Mouse (Mus musculus) kidney, embryonic 16.5 days (tissue): ENCODE data around the gene Pde4b. TPM values are rescaled to one million over a fixed set of nuclear protein-coding genes. Genes with fewer than 3 reads are reported as not detected.
A peak's percentile ranks its signal among the peaks of the same experiment; 100 is the strongest.

Experiments
- ATAC-seq: fragments of 200-750 bp; cut with Nextera tagmentation; 2 replicates; pipeline ENCODE4 v1.8.0; 2017; ENCODE audit warnings: moderate TSS enrichment; ENCODE audit not compliant: low FRiP score, low TSS enrichment
- H3K27ac ChIP-seq: fragments of 300-500 bp; sonication (generic); 2 replicates; pipeline ENCODE4 v1.5.1; 2014; ENCODE audit warnings: low read length
- H3K27me3 ChIP-seq: fragments of 300-500 bp; sonication (generic); 2 replicates; pipeline ENCODE4 v1.6.1; 2014; ENCODE audit warnings: low read length, control low read depth, mixed read lengths; ENCODE audit not compliant: insufficient read depth
- H3K36me3 ChIP-seq: fragments of 300-500 bp; sonication (generic); 2 replicates; pipeline ENCODE4 v1.6.1; 2014; ENCODE audit warnings: low read length, control low read depth, mixed read lengths; ENCODE audit not compliant: insufficient read depth
- H3K4me1 ChIP-seq: fragments of 300-500 bp; sonication (generic); 2 replicates; pipeline ENCODE4 v1.6.1; 2014; ENCODE audit warnings: low read length, control low read depth, mixed read lengths; ENCODE audit not compliant: insufficient read depth
- H3K4me2 ChIP-seq: fragments of 300-500 bp; sonication (generic); replicated peaks from 2 replicates; pipeline ENCODE4 v1.6.1; 2014; ENCODE audit warnings: low read depth, low read length
- H3K4me3 ChIP-seq: fragments of 300-500 bp; sonication (generic); 2 replicates; pipeline ENCODE4 v1.5.1; 2014; ENCODE audit warnings: mild to moderate bottlenecking, low read length
- H3K9ac ChIP-seq: fragments of 300-500 bp; sonication (generic); replicated peaks from 2 replicates; pipeline ENCODE4 v1.6.1; 2014; ENCODE audit warnings: low read length
- H3K9me3 ChIP-seq: fragments of 300-500 bp; sonication (generic); 2 replicates; pipeline ENCODE4 v1.6.1; 2016; ENCODE audit warnings: low read length, control low read depth
- WGBS: fragments of 180-500 bp; shearing (Covaris S2); extraction: QIAGEN DNeasy Blood & Tissue Kit; methylation state at CpG from one replicate; pipeline ENCODE4 v1.1.7; 2014; 5-methylcytosine and 5-hydroxymethylcytosine counted together
- polyA plus RNA-seq: library from polyadenylated mRNA; unstranded; fragments of >200 nt; fragmentation: Nextera tagmentation; extraction: Ambion mirVana; gene quantifications from 2 replicates; pipeline ENCODE4 v1.2.1, GENCODE M21; 2015

Pde4b gene
- polyA plus RNA-seq, 1 experiment from 2014 or later = 15.5 TPM

DNA sequence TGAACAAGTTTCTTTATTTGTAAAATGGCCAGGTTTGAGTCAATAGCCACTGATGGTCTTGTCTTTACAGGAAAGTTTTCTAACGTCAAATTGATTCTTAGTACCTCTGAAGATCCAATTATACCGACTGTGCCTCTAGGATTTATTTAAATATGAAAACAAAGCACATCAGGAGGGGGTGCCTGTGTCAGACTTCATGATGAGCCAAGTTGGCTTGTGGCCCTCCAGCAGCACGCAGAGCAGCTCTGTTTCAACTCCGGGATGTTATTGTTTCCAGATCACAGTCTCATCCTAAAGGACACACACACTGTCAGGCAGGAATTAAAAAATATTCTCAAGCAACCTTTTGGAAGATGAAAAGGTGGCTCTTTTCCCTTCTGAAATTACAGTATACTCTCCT is 326.5 kb downstream of the Pde4b start:
- peaks cover 2% of the 10 kb centered on the region; the same call in 1 of the 2 replicates for H3K4me1 ChIP-seq
- no peak overlapping the region for H3K4me2 ChIP-seq
- no peak for ATAC-seq
- no peak overlapping the region for H3K9ac ChIP-seq
- no peaks in the 10 kb centered on the region for H3K9me3 ChIP-seq
- H3K27me3 ChIP-seq = no peaks in the 10 kb centered on the region
- H3K36me3 ChIP-seq = no peaks in the 10 kb centered on the region
- no peak overlapping the region for H3K27ac ChIP-seq
- no peak overlapping the region for H3K4me3 ChIP-seq
- 62% methylated on average over 4 of the region's 4 CpGs for WGBS

DNA sequence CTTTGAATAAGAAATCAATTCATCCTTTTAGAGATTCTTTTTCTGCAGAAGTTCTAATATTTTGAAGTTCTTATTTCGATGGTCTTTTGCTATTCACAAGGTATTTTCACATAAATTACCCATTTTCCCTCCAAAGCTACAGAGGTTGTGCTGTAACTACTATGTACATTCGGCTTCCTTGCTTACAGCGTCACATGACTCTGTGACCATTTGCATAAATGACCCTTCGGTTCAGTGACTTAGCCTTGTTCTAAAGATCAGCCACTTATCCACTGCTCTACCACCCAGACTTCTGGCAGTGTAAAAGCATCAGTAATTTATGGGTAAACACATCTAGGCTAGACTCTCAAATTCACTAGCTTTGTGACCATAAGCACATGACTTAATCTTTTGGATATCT is 327.3 kb downstream of the Pde4b start:
- Histone ChIP-seq H3K9me3 (no peaks in the 10 kb centered on the region), H3K36me3 (no peaks in the 10 kb centered on the region), H3K27ac (no peak overlapping the region), H3K9ac (no peak overlapping the region), H3K27me3 (no peaks in the 10 kb centered on the region), H3K4me2 (no peak overlapping the region), H3K4me1 (no peaks in the 10 kb centered on the region), H3K4me3 (no peak overlapping the region)
- WGBS = 73% methylated on average over 4 of the region's 4 CpGs
- no peak for ATAC-seq

DNA sequence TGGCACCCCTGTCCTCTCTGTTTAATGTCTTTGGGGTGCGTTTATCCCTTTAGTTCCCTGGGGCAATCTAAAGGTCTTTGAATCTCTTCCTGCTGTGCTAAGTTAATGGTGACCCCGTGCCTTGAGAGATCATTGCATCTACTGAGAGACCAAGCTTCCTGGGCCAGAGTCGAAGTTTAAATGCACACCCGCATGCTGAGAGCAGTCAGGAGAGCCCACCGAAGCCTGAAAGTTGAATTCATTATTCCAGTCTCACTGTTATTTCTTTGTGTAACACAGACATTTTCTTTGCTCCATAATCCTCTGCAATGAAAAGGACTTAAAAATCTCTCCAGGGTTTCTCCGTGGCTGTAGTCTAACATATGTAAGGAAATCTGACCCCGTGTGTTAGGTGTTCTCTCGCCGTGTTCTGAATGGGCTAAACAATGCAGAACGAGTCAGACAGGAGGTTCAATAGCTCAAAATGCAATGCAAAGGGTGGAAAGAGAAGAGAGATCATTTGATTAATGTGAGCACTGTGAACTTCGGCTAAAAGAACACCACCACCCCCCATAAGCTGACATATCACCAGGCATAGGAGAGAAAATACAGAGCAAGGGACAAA is 333.6 kb downstream of the Pde4b start:
- peaks cover 3% of the 10 kb centered on the region; the same call in 1 of the 2 replicates for H3K27me3 ChIP-seq
- no peak for ATAC-seq
- H3K36me3 ChIP-seq = no peaks in the 10 kb centered on the region
- no peak overlapping the region for H3K9ac ChIP-seq
- no peak overlapping the region for H3K27ac ChIP-seq
- no peak overlapping the region for H3K4me3 ChIP-seq
- no peaks in the 10 kb centered on the region for H3K9me3 ChIP-seq
- H3K4me2 ChIP-seq = 0 out of 2 replicates have a peak overlapping the region, but pooled peaks have one; percentile 1
- H3K4me1 ChIP-seq = no peaks in the 10 kb centered on the region
- WGBS = 40% methylated on average over 11 of the region's 11 CpGs

DNA sequence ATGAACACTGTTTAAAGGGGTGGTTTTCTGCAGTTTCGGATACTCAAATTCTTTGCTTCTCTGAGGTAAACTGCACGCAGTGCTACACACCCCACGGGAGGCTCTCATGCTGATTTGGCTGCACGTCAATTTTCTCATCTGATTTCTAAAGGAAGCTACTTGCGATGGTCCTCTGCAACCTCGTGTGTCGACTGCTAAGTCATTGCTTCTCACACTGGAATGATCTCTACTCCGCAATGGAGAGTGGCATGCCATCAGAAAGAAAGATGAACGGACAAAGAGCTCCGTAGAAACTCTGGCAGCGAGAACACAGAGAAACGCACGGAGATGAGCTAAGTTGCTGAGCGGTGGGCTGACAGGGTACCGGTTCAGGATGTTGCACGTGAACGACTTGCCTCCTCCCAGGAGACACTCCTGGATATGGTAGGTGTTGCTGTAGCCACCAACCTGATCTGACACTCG is 334.1 kb downstream of the Pde4b start:
- no peak for ATAC-seq
- no peaks in the 10 kb centered on the region for H3K36me3 ChIP-seq
- no peaks in the 10 kb centered on the region for H3K9me3 ChIP-seq
- peaks cover 3% of the 10 kb centered on the region; the same call in 1 of the 2 replicates for H3K27me3 ChIP-seq
- peak overlapping the region; percentile 1; the same call in 1 of the 2 replicates for H3K4me2 ChIP-seq
- H3K27ac ChIP-seq = no peak overlapping the region
- H3K4me1 ChIP-seq = no peaks in the 10 kb centered on the region
- 62% methylated on average over 18 of the region's 18 CpGs for WGBS
- no peak overlapping the region for H3K9ac ChIP-seq
- no peak overlapping the region for H3K4me3 ChIP-seq

DNA sequence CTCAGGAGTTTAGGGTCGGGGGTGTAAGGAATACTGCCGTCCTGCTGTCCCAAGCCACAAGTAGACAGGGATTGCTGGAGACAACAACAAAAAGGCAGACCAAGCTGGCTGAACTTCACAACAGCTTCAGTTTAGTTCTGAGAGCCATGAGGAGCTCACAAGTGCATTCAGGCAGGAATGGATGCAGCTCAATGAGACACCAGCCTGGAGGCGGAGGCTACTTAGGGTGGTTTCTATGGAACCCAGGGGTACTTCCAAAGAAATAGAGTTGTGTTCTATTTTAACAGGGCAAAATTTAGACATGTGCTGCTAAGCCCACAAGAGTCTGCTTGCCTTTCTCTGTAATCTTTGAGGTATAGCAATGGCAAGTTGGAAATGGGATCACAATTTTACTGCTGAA is 336.8 kb downstream of the Pde4b start:
- 86% methylated on average over 3 of the region's 3 CpGs for WGBS
- no peaks in the 10 kb centered on the region for H3K36me3 ChIP-seq
- no peak overlapping the region for H3K27ac ChIP-seq
- no peaks in the 10 kb centered on the region for H3K4me1 ChIP-seq
- no peak overlapping the region for H3K4me2 ChIP-seq
- peaks cover 3% of the 10 kb centered on the region; the same call in 1 of the 2 replicates for H3K27me3 ChIP-seq
- H3K4me3 ChIP-seq = no peak overlapping the region
- H3K9me3 ChIP-seq = no peaks in the 10 kb centered on the region
- no peak overlapping the region for H3K9ac ChIP-seq
- no peak for ATAC-seq

DNA sequence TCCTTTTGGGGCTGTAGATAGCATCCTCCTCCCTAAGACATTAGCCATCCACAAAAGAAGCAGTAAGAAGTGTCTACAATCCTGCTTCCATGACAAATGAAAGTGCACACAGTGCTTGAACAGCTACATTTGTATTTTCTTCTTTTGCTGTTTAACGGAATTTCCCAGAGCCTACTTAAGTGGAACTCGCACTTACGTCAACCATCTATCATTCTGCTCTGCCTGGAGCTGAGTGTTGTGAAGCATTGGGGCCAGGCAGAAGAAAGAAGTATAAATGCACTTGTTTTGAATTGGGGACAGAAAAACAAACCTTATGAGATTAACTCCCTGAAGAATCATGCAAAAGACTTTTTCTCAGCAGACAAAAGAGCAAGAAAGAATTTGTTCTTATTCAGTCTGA is 338.1 kb downstream of the Pde4b start:
- H3K9me3 ChIP-seq = no peaks in the 10 kb centered on the region
- H3K27me3 ChIP-seq = peaks cover 3% of the 10 kb centered on the region; the same call in 1 of the 2 replicates
- no peak for ATAC-seq
- no peak overlapping the region for H3K4me2 ChIP-seq
- H3K27ac ChIP-seq = no peak overlapping the region
- H3K4me3 ChIP-seq = no peak overlapping the region
- WGBS = 56% methylated on average over 3 of the region's 3 CpGs
- no peak overlapping the region for H3K9ac ChIP-seq
- no peaks in the 10 kb centered on the region for H3K36me3 ChIP-seq
- peaks cover 7% of the 10 kb centered on the region; the same call in 1 of the 2 replicates for H3K4me1 ChIP-seq

DNA sequence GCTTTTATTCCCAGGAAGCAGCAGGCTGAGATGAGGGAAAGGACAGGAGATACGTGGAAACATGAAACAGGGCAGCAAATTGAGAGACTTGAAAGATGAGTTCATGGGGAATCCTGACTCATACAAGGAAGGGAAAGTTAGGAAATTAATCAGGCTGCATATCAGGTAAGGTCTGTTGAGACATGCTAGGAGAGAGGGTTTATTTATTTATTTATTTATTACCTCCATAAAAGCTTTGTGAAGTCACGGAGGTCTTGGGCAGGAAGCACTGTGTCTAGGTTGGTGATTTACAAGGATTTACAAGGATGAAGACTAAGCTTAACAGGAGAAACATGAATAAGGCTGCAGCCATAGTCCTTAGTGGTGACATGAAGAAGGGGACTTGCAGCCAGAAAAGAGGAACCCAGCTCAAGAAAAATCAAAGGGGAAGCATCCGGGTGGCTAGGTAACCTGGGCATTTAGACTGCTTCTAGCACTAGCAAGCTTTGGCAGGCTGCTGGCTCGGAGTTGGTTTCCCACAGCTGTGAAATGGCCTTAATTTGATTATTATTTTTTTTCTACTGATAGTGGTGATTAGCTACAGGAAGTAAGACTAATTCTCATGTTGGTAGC is 342.5 kb downstream of the Pde4b start:
- peaks cover 3% of the 10 kb centered on the region; the same call in 1 of the 2 replicates for H3K27me3 ChIP-seq
- peaks cover 14% of the 10 kb centered on the region; the same call in 1 of the 2 replicates for H3K4me1 ChIP-seq
- H3K9me3 ChIP-seq = no peaks in the 10 kb centered on the region
- H3K4me3 ChIP-seq = no peak overlapping the region
- H3K27ac ChIP-seq = no peak overlapping the region
- H3K36me3 ChIP-seq = no peaks in the 10 kb centered on the region
- no peak overlapping the region for H3K4me2 ChIP-seq
- 14% methylated on average over 4 of the region's 4 CpGs for WGBS
- peak; percentile 27; the same call in 1 of the 2 replicates for ATAC-seq
- no peak overlapping the region for H3K9ac ChIP-seq

DNA sequence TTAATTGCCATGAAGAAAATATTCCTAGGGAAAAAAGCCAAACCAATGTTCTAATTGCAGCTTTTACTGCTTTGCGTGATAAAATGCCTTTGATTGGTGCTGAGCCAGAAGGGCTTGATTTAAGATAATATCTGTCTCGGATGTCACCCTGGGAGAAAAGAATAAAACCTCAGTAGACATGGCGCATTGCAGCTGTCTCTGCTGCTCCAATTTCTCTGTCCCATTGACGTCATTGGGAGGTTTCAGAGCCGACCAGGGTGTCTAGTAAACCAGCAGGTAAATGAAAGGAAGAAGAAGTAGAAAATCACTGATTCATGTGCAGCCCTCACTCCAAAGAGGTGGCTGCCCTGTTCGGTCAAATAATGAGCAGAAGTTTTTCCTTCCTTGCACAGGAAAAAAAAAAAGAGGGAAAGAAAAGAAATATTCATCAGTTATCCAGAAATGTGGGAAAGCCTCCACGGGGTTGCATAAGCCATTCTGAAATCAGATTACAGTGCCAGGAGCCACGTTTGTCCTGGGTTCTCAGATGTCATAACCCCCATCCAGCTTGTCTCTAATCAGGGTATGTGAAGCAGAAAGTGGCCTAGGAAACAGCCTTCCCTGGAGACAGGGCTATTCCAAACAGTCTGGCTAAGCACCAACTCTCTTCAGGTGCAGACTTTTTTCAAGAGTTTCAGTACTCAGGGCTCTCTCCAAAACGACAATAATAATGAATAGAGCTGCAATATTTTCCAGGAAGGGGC is 344.9 kb downstream of the Pde4b start:
- no peak overlapping the region for H3K27ac ChIP-seq
- WGBS = 17% methylated on average over 9 of the region's 9 CpGs
- no peaks in the 10 kb centered on the region for H3K9me3 ChIP-seq
- H3K27me3 ChIP-seq = no peaks in the 10 kb centered on the region
- no peak overlapping the region for H3K4me3 ChIP-seq
- ATAC-seq = no peak
- no peak overlapping the region for H3K9ac ChIP-seq
- H3K4me2 ChIP-seq = no peak overlapping the region
- H3K4me1 ChIP-seq = peaks cover 14% of the 10 kb centered on the region; the same call in 1 of the 2 replicates
- H3K36me3 ChIP-seq = no peaks in the 10 kb centered on the region

DNA sequence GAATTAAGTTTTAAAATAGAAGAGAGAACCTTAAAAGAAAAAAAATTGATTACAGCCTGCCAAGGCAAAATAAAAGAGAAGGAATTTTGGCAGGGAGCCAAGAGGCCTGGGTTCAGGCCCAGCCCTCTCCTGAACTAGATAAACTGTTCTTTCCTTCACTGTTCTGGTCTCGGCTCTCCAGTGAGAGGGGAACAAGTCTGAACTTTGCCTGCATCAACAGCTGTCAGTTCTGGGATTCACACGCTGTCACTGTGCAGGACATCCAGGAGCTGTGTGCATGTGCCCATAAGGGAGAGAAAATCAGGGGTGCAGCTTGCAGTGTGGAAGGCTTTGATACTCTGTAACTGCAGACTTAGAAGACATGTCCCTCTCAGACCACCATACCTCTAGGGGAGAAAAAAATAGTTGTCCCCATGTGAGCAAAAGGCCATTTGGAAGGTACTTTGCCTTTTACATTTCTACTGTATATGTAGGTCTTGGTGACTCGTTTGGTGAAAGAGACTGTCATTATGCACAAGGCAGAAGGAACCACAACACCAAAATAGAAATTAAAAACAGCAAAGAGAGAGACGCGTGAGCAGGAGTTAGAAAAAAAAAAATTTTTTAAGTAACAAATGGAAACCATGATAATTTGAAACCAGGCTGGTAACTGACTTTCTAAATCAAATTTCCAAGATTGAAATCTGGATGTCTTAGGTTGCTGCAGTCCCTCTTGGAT is 352.2 kb downstream of the Pde4b start:
- 52% methylated on average over 5 of the region's 5 CpGs for WGBS
- Histone ChIP-seq H3K4me3 (no peak overlapping the region), H3K27ac (peak overlapping the region; percentile 36; the same call in 1 of the 2 replicates), H3K36me3 (no peaks in the 10 kb centered on the region), H3K4me2 (no peak overlapping the region), H3K9ac (no peak overlapping the region), H3K27me3 (no peaks in the 10 kb centered on the region), H3K4me1 (peaks cover 5% of the 10 kb centered on the region; the same call in 1 of the 2 replicates), H3K9me3 (no peaks in the 10 kb centered on the region)
- ATAC-seq = peak; percentile 51; the same call in 1 of the 2 replicates
